Mouse (Mus musculus): ENCODE measurements at regions not wholly inside any gene's neighbourhood (a gene's known extent, or its start where the extent isn't known, plus 50 kb on each side); places are given as distances from the start of the nearest gene placed in this dataset.

DNA sequence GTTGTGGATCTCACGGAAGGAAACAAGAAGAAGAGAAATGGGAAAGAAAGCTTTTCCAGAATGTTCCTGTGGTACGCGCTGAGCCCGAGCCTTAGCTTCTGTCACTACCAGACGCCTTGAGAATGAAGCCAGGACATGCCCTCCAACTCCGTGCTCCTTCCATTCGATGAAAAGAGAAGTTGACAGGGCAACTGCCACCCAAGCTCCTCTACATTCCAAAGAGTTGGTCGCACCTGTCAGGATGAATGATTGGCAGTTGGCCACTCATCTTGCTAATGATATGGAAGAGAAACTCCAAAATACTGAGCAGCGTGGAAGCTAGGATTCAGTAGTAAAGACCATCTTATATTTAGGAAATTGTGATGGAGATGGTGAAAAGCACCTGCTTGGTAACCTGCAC is 799.5 kb downstream of the Robo1 start:
- TF ChIP-seq CHD2 (IDR thresholded peaks at IDR 0.05; ENCODE audit: low read depth, low read length): no peak
- TF ChIP-seq HCFC1 (IDR thresholded peaks at IDR 0.05; ENCODE audit: borderline replicate concordance, insufficient read depth, low read length): no peak

Measured in ES-E14 (cell line).